Mouse (Mus musculus) T-helper 1 cell (primary cell): ENCODE data around the gene Thada.

ENCODE experiments used
- in situ Hi-C: fragments of 300-600 bp; cut with MboI, MseI; formaldehyde crosslinking; loops from one replicate; pipeline ENCODE4 v1.15.1; 2025; ENCODE audit warnings: high pct_unique_total_duplicates

Gene Thada

GRCm38 (mm10) chr17:84477176-84477575, 11.2 kb upstream of the Thada start:
- in situ Hi-C loops = no loop called here

- in situ Hi-C loops = no loop called here
Measured at GRCm38 (mm10) chr17:84474312-84474711, 8.3 kb upstream of the Thada start.

- in situ Hi-C loops = no loop called here
Measured at GRCm38 (mm10) chr17:84435012-84435411, 31.0 kb downstream of the Thada start.

- in situ Hi-C loops = no loop called here
Measured at GRCm38 (mm10) chr17:84434233-84434632, 31.8 kb downstream of the Thada start.

- in situ Hi-C loops = no loop called here
Measured at GRCm38 (mm10) chr17:84431991-84432390, 34.0 kb downstream of the Thada start.

GRCm38 (mm10) chr17:84424258-84424657, 41.7 kb downstream of the Thada start:
- in situ Hi-C loops = no loop called here

- in situ Hi-C loops = no loop called here
Measured at GRCm38 (mm10) chr17:84422916-84423315, 43.1 kb downstream of the Thada start.

- in situ Hi-C loops = no loop called here
Measured at GRCm38 (mm10) chr17:84422001-84422785, 43.8 kb downstream of the Thada start.

GRCm38 (mm10) chr17:84421042-84421441, 45.0 kb downstream of the Thada start:
- in situ Hi-C loops = no loop called here

- in situ Hi-C loops = no loop called here
Measured at GRCm38 (mm10) chr17:84420276-84420639, 45.7 kb downstream of the Thada start.

- in situ Hi-C loops = no loop called here
Measured at GRCm38 (mm10) chr17:84419326-84420275, 46.4 kb downstream of the Thada start.

GRCm38 (mm10) chr17:84415936-84416335, 50.1 kb downstream of the Thada start:
- in situ Hi-C loops = no loop called here

- in situ Hi-C loops = no loop called here
Measured at GRCm38 (mm10) chr17:84408731-84409130, 57.3 kb downstream of the Thada start.

- in situ Hi-C loops = no loop called here
Measured at GRCm38 (mm10) chr17:84405616-84406015, 60.4 kb downstream of the Thada start.

- in situ Hi-C loops = no loop called here
Measured at GRCm38 (mm10) chr17:84401796-84402195, 64.2 kb downstream of the Thada start.

- in situ Hi-C loops = no loop called here
Measured at GRCm38 (mm10) chr17:84399431-84399830, 66.6 kb downstream of the Thada start.

- in situ Hi-C loops = no loop called here
Measured at GRCm38 (mm10) chr17:84390026-84390425, 76.0 kb downstream of the Thada start.

GRCm38 (mm10) chr17:84386176-84386575, 79.8 kb downstream of the Thada start:
- in situ Hi-C loops = no loop called here

GRCm38 (mm10) chr17:84385696-84386095, 80.3 kb downstream of the Thada start:
- in situ Hi-C loops = no loop called here

- in situ Hi-C loops = no loop called here
Measured at GRCm38 (mm10) chr17:84384661-84385060, 81.3 kb downstream of the Thada start.

- in situ Hi-C loops = no loop called here
Measured at GRCm38 (mm10) chr17:84380340-84380739, 85.7 kb downstream of the Thada start.

- in situ Hi-C loops = no loop called here
Measured at GRCm38 (mm10) chr17:84376882-84377281, 89.1 kb downstream of the Thada start.
